Mouse (Mus musculus): ENCODE data around the gene Zbtb21. TPM values are rescaled to one million over a fixed set of nuclear protein-coding genes. Genes with fewer than 3 reads are reported as not detected.
"Not testable (repeated sequence)": the region's sequence is repeated elsewhere in the genome, so short reads cannot be mapped to it uniquely, and the experiment has no call there.

Gene Zbtb21
- polyA plus RNA-seq (2015; fragmentation: Nextera tagmentation; extraction: Ambion mirVana) = 7.7 and 8.1 TPM in 2 replicates

- H3K4me2 ChIP-seq = peak within 1 kb of the TSS; percentile 95
- WGBS = under 1% methylated on average over 78 of the region's 78 CpGs
- H3K27me3 ChIP-seq (replicated peaks) = no peaks in the 10 kb centered on the region
- H3K9me3 ChIP-seq = no peaks in the 10 kb centered on the region
- H3K4me1 ChIP-seq = peaks cover 42% of the 10 kb centered on the region
- H3K4me3 ChIP-seq = peak within 1 kb of the TSS; percentile 82
- H3K36me3 ChIP-seq = no peaks in the 10 kb centered on the region
- ATAC-seq (ENCODE audit: extremely low read depth, insufficient number of reproducible peaks, low FRiP score, low TSS enrichment) = peak; percentile 93
- peak within 1 kb of the TSS; percentile 97 for H3K27ac ChIP-seq (replicated peaks)
- peak within 1 kb of the TSS; percentile 97 for H3K9ac ChIP-seq
These were observed at the start of gene Zbtb21, which contains the start of gene C2cd2 for GRCm38 (mm10) chr16:97962151-97962948. Gene Zbtb21, minus strand, starts transcription at chr16:97962622. Gene C2cd2, minus strand, starts transcription at chr16:97962598.

GRCm38 (mm10) chr16:97997383-97997731 lies 34.9 kb upstream of the Zbtb21 start:
- peak; percentile 21; the same call in 1 of the 2 replicates for ATAC-seq (ENCODE audit: extremely low read depth, insufficient number of reproducible peaks, low FRiP score, low TSS enrichment)
- peak overlapping the region; percentile 73 for H3K4me2 ChIP-seq
- H3K4me1 ChIP-seq = peaks cover 23% of the 10 kb centered on the region
- H3K27me3 ChIP-seq (replicated peaks); H3K9me3 ChIP-seq: not testable (repeated sequence)
- peak overlapping the region; percentile 65 for H3K4me3 ChIP-seq
- peaks cover 12% of the 10 kb centered on the region; the same call in 1 of the 2 replicates for H3K36me3 ChIP-seq
- H3K27ac ChIP-seq (replicated peaks) = peak overlapping the region; percentile 93; the same call in 1 of the 2 replicates
- H3K9ac ChIP-seq = peak overlapping the region; percentile 80
- 2% methylated on average over 8 of the region's 8 CpGs for WGBS

- no peaks in the 10 kb centered on the region for H3K27me3 ChIP-seq (replicated peaks)
- WGBS = 3% methylated on average over 22 of the region's 22 CpGs
- peaks cover 23% of the 10 kb centered on the region for H3K4me1 ChIP-seq
- H3K9me3 ChIP-seq = no peaks in the 10 kb centered on the region
- peak within 1 kb of the TSS; percentile 80 for H3K9ac ChIP-seq
- H3K27ac ChIP-seq (replicated peaks) = peak within 1 kb of the TSS; percentile 93
- H3K4me2 ChIP-seq = peak within 1 kb of the TSS; percentile 73
- H3K4me3 ChIP-seq = peak within 1 kb of the TSS; percentile 65
- peak; percentile 92 for ATAC-seq (ENCODE audit: extremely low read depth, insufficient number of reproducible peaks, low FRiP score, low TSS enrichment)
- H3K36me3 ChIP-seq = peaks cover 8% of the 10 kb centered on the region; the same call in 1 of the 2 replicates
These were observed 34.4 kb upstream of the Zbtb21 start, which contains the start of gene B230307C23Rik for GRCm38 (mm10) chr16:97996616-97997382. Gene B230307C23Rik, plus strand, starts transcription at chr16:97997315.

- ATAC-seq (ENCODE audit: extremely low read depth, insufficient number of reproducible peaks, low FRiP score, low TSS enrichment) = no peak
- peak overlapping the region; percentile 73 for H3K4me2 ChIP-seq
- WGBS = 27% methylated on average over 1 of the region's 1 CpGs
- peaks cover 8% of the 10 kb centered on the region; the same call in 1 of the 2 replicates for H3K36me3 ChIP-seq
- peak overlapping the region; percentile 80 for H3K9ac ChIP-seq
- no peaks in the 10 kb centered on the region for H3K27me3 ChIP-seq (replicated peaks)
- H3K4me3 ChIP-seq = peak overlapping the region; percentile 65
- peak overlapping the region; percentile 93 for H3K27ac ChIP-seq (replicated peaks)
- peaks cover 23% of the 10 kb centered on the region for H3K4me1 ChIP-seq
- H3K9me3 ChIP-seq = no peaks in the 10 kb centered on the region
These were observed 33.6 kb upstream of the Zbtb21 start for GRCm38 (mm10) chr16:97995849-97996615.

- H3K27me3 ChIP-seq (replicated peaks); ATAC-seq (ENCODE audit: extremely low read depth, insufficient number of reproducible peaks, low FRiP score, low TSS enrichment); H3K27ac ChIP-seq (replicated peaks); H3K4me2 ChIP-seq; H3K9me3 ChIP-seq; H3K36me3 ChIP-seq; H3K4me1 ChIP-seq; H3K9ac ChIP-seq; H3K4me3 ChIP-seq: not testable (repeated sequence)
- WGBS = 63% methylated on average over 3 of the region's 3 CpGs
These were observed 30.1 kb upstream of the Zbtb21 start for GRCm38 (mm10) chr16:97992477-97992876.

GRCm38 (mm10) chr16:97991517-97991916 lies 29.1 kb upstream of the Zbtb21 start:
- Histone ChIP-seq H3K4me1 (peaks cover 9% of the 10 kb centered on the region), H3K9me3 (no peaks in the 10 kb centered on the region), H3K4me3 (no peak overlapping the region), H3K27me3 (replicated peaks) (no peaks in the 10 kb centered on the region), H3K4me2 (no peak overlapping the region), H3K9ac (no peak overlapping the region), H3K27ac (replicated peaks) (no peak overlapping the region), H3K36me3 (no peaks in the 10 kb centered on the region)
- no peak for ATAC-seq (ENCODE audit: extremely low read depth, insufficient number of reproducible peaks, low FRiP score, low TSS enrichment)
- 64% methylated on average over 2 of the region's 2 CpGs for WGBS

- Histone ChIP-seq H3K36me3 (no peaks in the 10 kb centered on the region), H3K9ac (no peak overlapping the region), H3K9me3 (no peaks in the 10 kb centered on the region), H3K27ac (replicated peaks) (no peak overlapping the region), H3K4me2 (no peak overlapping the region), H3K4me1 (no peaks in the 10 kb centered on the region), H3K4me3 (no peak overlapping the region), H3K27me3 (replicated peaks) (no peaks in the 10 kb centered on the region)
- 79% methylated on average over 5 of the region's 5 CpGs for WGBS
- no peak for ATAC-seq (ENCODE audit: extremely low read depth, insufficient number of reproducible peaks, low FRiP score, low TSS enrichment)
These were observed 22.2 kb upstream of the Zbtb21 start for GRCm38 (mm10) chr16:97984589-97984988.

DNA sequence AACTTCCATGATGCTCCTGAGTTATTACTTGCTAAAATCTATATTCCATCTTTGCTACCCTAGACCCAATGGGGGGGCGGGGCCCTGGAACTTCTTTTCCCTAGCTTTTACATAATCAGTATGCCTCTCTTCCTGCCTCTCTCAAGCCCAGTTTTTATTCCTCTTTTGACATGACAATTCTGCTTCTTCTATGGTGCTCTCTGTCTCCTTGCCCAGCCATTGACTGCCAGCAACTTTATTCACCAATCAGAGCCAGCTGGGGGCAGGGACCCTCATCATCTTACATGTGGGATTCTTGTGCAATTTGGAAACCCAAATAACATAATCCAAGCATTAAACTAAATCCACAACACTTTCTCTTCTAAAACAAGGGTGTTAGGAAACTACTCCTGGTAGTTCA lies 18.9 kb upstream of the Zbtb21 start:
- Histone ChIP-seq H3K27me3 (replicated peaks) (no peaks in the 10 kb centered on the region), H3K9ac (no peak overlapping the region), H3K4me3 (no peak overlapping the region), H3K4me2 (no peak overlapping the region), H3K4me1 (no peaks in the 10 kb centered on the region), H3K36me3 (no peaks in the 10 kb centered on the region), H3K9me3 (no peaks in the 10 kb centered on the region), H3K27ac (replicated peaks) (no peak overlapping the region)
- ATAC-seq (ENCODE audit: extremely low read depth, insufficient number of reproducible peaks, low FRiP score, low TSS enrichment) = no peak
- WGBS = 58% methylated on average over 1 of the region's 1 CpGs

DNA sequence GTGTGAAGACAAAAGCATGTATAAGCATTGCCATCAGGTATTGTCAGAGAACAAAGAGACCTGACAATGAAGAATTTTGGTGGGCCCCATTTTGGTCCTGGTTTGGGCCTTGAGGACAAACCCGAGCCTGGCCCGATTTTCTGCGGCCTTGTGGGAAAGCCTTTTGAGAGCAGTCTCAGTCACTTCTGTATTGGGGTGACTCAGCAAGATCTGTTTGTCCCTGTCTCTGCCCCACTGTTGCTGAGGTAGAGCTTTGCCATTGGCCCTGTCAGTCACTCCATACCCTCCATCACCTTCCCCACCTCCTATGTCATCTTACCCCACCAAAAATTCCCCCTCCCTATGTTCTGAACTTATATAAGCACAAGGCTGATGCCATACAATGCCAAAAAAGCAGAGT lies 15.3 kb upstream of the Zbtb21 start:
- H3K4me3 ChIP-seq = no peak overlapping the region
- no peaks in the 10 kb centered on the region for H3K36me3 ChIP-seq
- WGBS = 85% methylated on average over 3 of the region's 3 CpGs
- no peak for ATAC-seq (ENCODE audit: extremely low read depth, insufficient number of reproducible peaks, low FRiP score, low TSS enrichment)
- no peaks in the 10 kb centered on the region for H3K4me1 ChIP-seq
- no peak overlapping the region for H3K4me2 ChIP-seq
- no peak overlapping the region for H3K9ac ChIP-seq
- no peaks in the 10 kb centered on the region for H3K27me3 ChIP-seq (replicated peaks)
- no peak overlapping the region for H3K27ac ChIP-seq (replicated peaks)
- no peaks in the 10 kb centered on the region for H3K9me3 ChIP-seq

- no peak overlapping the region for H3K4me3 ChIP-seq
- no peak overlapping the region for H3K9ac ChIP-seq
- H3K9me3 ChIP-seq = no peaks in the 10 kb centered on the region
- H3K27me3 ChIP-seq (replicated peaks) = no peaks in the 10 kb centered on the region
- no peaks in the 10 kb centered on the region for H3K4me1 ChIP-seq
- no peak for ATAC-seq (ENCODE audit: extremely low read depth, insufficient number of reproducible peaks, low FRiP score, low TSS enrichment)
- H3K4me2 ChIP-seq = no peak overlapping the region
- H3K27ac ChIP-seq (replicated peaks) = no peak overlapping the region
- WGBS = 59% methylated on average over 1 of the region's 1 CpGs
- no peaks in the 10 kb centered on the region for H3K36me3 ChIP-seq
These were observed 14.9 kb upstream of the Zbtb21 start for GRCm38 (mm10) chr16:97977277-97977676.
